Mouse (Mus musculus) spleen, adult 2 months (tissue): ENCODE measurements around the gene Csnk1e.

Source experiments
- CTCF ChIP-seq: fragments of 200-500 bp; IDR thresholded peaks from 2 replicates; pipeline ENCODE4 v1.5.1; 2011; ENCODE audit warnings: mild to moderate bottlenecking, inconsistent platforms; ENCODE audit not compliant: insufficient read depth, insufficient read length, insufficient replicate concordance; ENCODE audit errors: extremely low read depth
- POLR2A ChIP-seq: fragments of 200-500 bp; IDR thresholded peaks from 2 replicates; pipeline ENCODE4 v1.6.1; 2011; ENCODE audit warnings: low read depth, low read length, inconsistent platforms

DNA sequence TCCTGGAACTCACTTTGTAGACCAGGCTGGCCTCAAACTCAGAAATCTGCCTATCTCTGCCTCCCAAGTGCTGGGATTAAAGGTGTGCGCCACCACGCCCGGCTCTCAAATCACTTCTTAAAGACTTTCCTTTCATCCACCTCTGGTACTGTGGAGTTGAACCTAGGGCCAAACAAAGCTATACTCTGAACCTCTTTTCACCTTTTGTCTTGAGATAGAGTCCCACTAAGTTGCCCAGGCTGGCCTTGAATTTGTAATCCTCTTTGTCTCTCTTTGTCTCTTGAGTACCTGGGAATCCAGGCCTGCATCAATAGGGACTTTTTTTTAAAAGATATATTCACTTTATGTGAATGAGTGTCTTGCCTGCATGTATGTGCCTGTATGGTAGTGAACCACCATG is 7.3 kb downstream of the Csnk1e start:
- TF ChIP-seq CTCF (no peak), POLR2A (no peak)
